In the genomic region with DNA sequence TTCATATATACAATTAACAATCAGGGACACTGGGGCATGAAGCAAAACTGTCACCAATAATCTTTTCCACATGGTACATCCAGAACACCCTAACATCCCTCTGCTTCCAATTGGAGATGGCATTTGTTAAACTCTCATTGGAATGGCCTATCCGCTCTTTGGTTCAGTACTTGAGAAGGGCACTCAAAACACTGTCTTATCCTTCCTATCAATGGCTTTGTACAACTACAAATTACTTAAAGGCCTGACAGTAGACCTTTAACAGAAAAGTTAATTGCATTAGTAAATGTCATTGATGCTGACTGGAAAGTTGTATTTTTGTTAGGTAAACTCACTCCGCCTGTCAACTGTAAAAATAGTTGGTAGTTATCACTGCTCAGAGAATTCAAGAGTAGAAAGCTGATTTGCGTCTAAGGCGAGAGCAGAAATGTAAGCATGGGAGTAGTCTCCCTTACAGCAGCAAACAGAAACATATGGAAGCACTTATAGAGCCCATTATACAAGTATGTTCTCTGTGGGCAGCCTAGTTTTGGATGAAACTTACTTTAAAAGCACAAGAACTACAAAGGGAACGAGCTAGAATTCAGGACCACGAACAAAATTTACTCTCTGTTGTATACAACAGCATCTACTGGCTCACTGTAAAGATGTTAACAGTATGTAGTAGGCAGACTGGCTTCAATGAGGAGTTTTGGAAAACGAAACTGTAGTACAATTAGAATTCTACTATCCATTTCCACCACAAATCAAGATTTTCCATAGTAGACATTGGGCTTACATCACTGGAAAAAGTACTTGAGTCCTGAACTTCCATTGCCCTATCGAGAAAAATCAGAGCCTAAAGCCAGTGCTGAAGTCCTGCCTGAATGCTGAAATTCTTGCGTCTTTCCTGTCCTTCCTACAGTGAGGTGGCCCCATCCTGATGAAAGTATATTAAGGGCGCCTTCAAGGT, we compare ENCODE assay signal across 8 mouse cellular contexts.
A peak's percentile ranks its signal among the peaks of the same experiment; 100 is the strongest.
DNase-seq lines count a peak whose midpoint lies in the region; ATAC-seq and TF ChIP-seq lines count a peak whose summit lies in the region.

No protein-coding gene starts in this region.

- ATAC-seq in kidney, embryonic 16.5 days (ENCODE audit: low FRiP score, low TSS enrichment) = no peak
- ATAC-seq in hindbrain, embryonic 12.5 days (ENCODE audit: low FRiP score) = no peak
- no peak for ATAC-seq in midbrain, embryonic 15.5 days (replicated peaks)

- peaks cover 30% of the 10 kb centered on the region for H3K4me1 ChIP-seq in kidney, embryonic 16.5 days (ENCODE audit: insufficient read depth, low read length)
- H3K4me1 ChIP-seq in bone marrow, adult 2 months (ENCODE audit: control insufficient read depth, insufficient read depth, low read length) = peaks cover 3% of the 10 kb centered on the region; the same call in 1 of the 2 replicates
- H3K4me1 ChIP-seq in hindbrain, embryonic 12.5 days = peaks cover 24% of the 10 kb centered on the region
- peaks cover 35% of the 10 kb centered on the region for H3K4me1 ChIP-seq in midbrain, embryonic 15.5 days

- TF ChIP-seq POLR2A in bone marrow, adult 2 months (IDR thresholded peaks at IDR 0.05; ENCODE audit: borderline replicate concordance, control insufficient read depth, low read depth, low read length) = no peak

- H3K9me3 ChIP-seq in kidney, embryonic 16.5 days (ENCODE audit: low read length) = peaks cover 3% of the 10 kb centered on the region; the same call in 1 of the 2 replicates
- no peaks in the 10 kb centered on the region for H3K9me3 ChIP-seq in hindbrain, embryonic 12.5 days (replicated peaks)
- no peaks in the 10 kb centered on the region for H3K9me3 ChIP-seq in midbrain, embryonic 15.5 days

- no peaks in the 10 kb centered on the region for H3K27me3 ChIP-seq in kidney, embryonic 16.5 days (ENCODE audit: insufficient read depth, low read length)
- no peaks in the 10 kb centered on the region for H3K27me3 ChIP-seq in hindbrain, embryonic 12.5 days
- no peaks in the 10 kb centered on the region for H3K27me3 ChIP-seq in midbrain, embryonic 15.5 days (replicated peaks)

- H3K4me2 ChIP-seq in kidney, embryonic 16.5 days (replicated peaks; ENCODE audit: low read depth, low read length) = peak overlapping the region; percentile 65
- peak overlapping the region; percentile 70 for H3K4me2 ChIP-seq in hindbrain, embryonic 12.5 days (replicated peaks)
- peak overlapping the region; percentile 65 for H3K4me2 ChIP-seq in midbrain, embryonic 15.5 days

- peak overlapping the region; percentile 100 for H3K9ac ChIP-seq in kidney, embryonic 16.5 days (replicated peaks; ENCODE audit: low read length)
- peak overlapping the region; percentile 99 for H3K9ac ChIP-seq in hindbrain, embryonic 12.5 days
- H3K9ac ChIP-seq in midbrain, embryonic 15.5 days = peak overlapping the region; percentile 42

- 43% methylated on average over 10 of the region's 10 CpGs for WGBS in kidney, embryonic 16.5 days
- 22% methylated on average over 10 of the region's 10 CpGs for WGBS in bone marrow, adult 2 months
- 46% methylated on average over 10 of the region's 10 CpGs for WGBS in hindbrain, embryonic 12.5 days
- 39% methylated on average over 10 of the region's 10 CpGs for WGBS in midbrain, embryonic 15.5 days

- no peak for DNase-seq in kidney, postnatal 4 days
- DNase-seq in right cerebral cortex, adult 18-20 months = no peak
- no peak for DNase-seq in ovary, postnatal 36 days (ENCODE audit: low spot score)
- DNase-seq in lung, postnatal 10 days = no peak

- H3K4me3 ChIP-seq in kidney, embryonic 16.5 days (ENCODE audit: low read length) = peak overlapping the region; percentile 97
- peak overlapping the region; percentile 53 for H3K4me3 ChIP-seq in bone marrow, adult 2 months (replicated peaks; ENCODE audit: control insufficient read depth, low read depth, low read length)
- H3K4me3 ChIP-seq in hindbrain, embryonic 12.5 days = peak overlapping the region; percentile 87
- H3K4me3 ChIP-seq in midbrain, embryonic 15.5 days = peak overlapping the region; percentile 92

- H3K36me3 ChIP-seq in kidney, embryonic 16.5 days (ENCODE audit: insufficient read depth, low read length) = peaks cover 27% of the 10 kb centered on the region
- H3K36me3 ChIP-seq in hindbrain, embryonic 12.5 days = peaks cover 22% of the 10 kb centered on the region
- no peaks in the 10 kb centered on the region for H3K36me3 ChIP-seq in midbrain, embryonic 15.5 days (replicated peaks)

- peak overlapping the region; percentile 63 for H3K27ac ChIP-seq in kidney, embryonic 16.5 days (ENCODE audit: low read length)
- no peak overlapping the region for H3K27ac ChIP-seq in bone marrow, adult 2 months (ENCODE audit: control insufficient read depth, insufficient read depth, low read depth, low read length, poor library complexity)
- peak overlapping the region; percentile 99 for H3K27ac ChIP-seq in hindbrain, embryonic 12.5 days
- H3K27ac ChIP-seq in midbrain, embryonic 15.5 days = peak overlapping the region; percentile 99; the same call in 1 of the 2 replicates

- TF ChIP-seq CTCF in bone marrow, adult 2 months (IDR thresholded peaks at IDR 0.05; ENCODE audit: control insufficient read depth, insufficient read depth, low read length) = no peak

Comparison
In these comparisons a context has a peak if more than half of its experiments do, and no peak if none do; other contexts are left out.
1. H3K9ac ChIP-seq: peak in every context shown above with its lines; median percentile 100 in kidney, embryonic 16.5 days; 99 in hindbrain, embryonic 12.5 days; 42 in midbrain, embryonic 15.5 days.